Mouse (Mus musculus) lung, postnatal 36 days (tissue): ENCODE results near the gene Rgs6.

Experiments used
- DNase-seq: peaks from one replicate; pipeline ENCODE4 v3.0.0; 2022; ENCODE audit warnings: mixed read lengths

The Rgs6 gene

DNA sequence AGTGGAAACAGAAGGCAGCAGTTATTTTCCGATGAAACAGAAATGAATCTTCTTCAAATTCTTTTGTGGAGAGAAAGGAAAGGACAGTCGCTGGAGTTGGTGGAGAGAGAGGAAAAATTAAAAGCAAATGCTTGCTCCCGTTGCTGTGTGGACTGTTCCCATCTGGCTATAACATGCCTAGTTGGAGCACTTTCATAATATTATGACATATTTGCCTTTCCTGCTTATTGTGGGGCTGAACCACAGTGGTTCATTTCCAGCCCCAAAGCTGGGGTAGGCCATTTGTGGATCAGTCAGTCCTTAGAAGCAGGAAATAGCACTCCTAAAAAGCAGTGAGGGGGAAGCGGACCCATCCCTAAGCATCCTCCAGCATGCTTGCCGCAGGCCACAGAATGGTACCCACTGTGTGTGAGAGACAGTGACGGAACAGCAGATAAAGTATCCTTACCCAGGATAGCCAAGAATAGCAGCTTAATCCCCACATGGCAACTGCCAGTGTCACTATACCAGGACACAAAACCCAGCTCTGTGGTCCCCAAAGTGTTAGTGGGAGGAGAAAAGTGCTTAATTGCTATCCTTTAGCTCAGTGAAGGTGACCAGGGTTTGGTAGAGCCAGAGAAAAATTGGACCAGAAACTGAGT lies 456.0 kb downstream of the Rgs6 start:
- no peak for DNase-seq

DNA sequence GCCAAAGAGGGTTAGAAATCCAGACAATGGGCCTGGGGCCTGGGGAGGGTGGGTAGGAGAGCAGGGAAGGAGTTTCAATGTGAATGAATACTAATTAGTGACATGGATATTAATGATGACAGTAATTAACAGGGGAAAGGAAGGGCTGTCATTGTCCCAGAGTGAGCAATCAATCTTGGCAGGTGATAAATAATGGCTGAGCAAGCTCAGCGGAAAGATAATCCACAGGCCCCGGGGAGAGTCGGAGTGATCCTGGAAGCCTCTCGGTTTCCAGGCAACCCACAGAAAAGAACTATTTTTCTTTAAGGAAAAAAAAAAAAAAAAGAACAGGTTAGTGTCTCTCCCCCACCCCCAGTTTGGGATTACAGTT lies 456.5 kb downstream of the Rgs6 start:
- no peak for DNase-seq

DNA sequence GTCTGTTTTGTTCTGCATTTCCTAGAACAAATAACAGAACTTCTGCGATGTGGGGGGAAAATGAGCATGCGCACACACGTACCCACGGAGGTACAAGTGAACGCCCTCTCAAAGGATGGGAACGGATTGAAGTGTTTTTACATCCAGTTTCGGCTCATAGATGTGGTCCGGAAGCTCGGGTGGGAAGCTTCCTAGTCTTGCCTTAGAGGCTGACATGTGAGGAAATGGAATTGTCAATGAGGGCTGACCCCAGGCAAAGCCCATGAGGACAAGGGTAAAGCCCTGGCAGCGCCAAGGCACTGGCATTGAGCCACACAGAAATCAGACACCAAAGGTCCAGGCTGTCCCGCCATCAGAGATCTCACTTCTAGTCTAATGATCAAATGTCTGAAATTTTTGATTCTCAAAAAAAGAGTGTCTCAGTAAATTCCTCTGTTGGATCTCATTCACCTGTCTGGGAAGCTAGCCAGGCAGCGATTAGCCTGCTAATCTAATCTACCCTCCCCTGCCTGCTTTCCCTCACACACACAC lies 457.0 kb downstream of the Rgs6 start:
- DNase-seq = peak; percentile 4

DNA sequence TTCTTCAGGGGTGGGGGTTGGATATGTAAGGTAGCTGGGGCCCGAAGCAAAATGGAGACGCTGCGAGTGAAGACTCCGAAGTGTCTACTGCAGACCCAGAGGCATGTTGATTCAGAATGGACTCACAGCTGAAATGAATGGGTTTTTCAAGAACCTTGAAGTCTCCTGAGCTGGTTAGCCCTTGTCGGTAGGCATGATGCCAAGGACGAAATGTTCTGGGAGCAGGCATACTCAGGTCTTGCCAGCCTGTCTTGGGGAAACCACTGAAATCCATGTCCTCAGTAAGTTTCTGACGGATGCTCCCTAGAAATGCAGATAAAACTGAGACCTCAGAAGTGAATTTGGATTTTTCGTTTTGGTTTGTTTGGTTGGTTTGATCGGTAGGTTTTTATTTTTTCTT lies 458.6 kb downstream of the Rgs6 start:
- DNase-seq = peak; percentile 38

DNA sequence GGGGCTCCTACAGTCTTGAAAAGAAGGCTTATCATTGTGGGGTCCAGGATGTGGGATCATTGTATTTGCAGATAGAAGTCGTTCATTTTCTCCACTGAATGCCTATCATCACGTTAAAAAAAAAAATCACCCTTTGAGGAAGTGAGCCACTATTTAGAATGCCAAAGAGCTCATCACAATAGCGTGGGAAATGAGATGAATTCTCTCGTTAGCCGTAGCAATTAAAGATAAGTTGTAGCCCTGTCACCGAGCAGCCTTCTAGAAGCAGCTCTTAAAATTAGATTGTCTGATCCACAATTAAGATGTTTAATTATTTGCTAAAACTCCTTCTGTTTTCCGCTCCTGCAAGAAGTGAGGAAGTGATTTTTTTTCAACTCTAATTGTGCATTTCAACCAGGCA lies 459.6 kb downstream of the Rgs6 start:
- no peak for DNase-seq

DNA sequence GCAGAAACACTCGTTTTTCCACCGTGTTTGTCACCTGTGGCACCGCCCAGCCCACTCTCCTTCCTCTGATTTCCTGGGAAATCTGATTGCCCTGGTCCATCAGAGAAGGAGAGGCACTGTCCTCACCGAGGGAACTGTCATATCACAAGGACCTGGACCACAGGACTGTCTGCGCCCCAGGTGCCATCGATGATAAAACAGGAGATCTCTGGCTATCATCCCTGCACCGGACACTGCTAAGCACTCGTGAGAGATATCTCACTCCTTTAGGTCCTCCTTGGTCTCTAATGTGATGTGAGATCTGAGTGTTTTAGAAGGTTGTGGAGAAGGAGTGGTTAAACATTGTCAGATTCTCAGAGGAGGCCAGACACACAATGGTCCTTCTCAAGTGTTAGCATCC lies 462.4 kb downstream of the Rgs6 start:
- DNase-seq = no peak

DNA sequence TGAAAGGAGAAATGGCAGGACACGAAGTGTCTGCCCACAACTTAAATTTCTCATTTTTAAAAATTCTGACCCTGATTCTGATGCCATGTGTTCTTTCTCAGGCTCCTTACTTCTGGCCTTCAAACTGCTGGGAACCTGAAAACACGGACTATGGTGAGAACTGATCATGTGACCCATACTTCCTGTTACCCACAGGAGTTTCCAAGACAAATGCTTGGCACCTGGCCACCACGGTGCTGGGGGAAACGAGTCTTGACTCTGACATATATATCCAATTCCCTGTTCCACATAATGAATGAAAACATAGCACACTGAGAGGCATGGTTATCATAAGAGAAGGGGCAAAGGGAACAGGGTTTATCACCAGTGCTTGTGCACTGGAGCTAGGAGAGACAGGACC lies 464.3 kb downstream of the Rgs6 start:
- no peak for DNase-seq

DNA sequence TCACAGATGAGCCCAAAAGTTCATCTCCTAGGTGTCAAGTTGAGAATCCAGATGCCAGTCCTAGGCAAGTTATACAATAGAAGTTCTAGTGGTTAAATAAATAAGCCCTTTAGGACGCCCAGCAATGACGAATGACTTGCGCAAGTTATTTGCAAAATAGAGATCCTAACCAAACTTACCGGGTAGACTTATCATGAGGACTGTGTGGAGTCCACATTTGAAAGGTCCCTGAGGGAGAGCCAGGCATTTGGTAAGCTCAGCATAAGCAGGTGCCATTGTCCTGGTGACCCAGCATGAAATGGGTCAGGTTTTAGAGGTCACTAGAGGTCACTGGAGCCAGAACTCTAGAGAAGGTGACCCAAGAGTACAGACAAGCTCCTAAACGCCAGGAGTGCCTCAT lies 467.6 kb downstream of the Rgs6 start:
- no peak for DNase-seq

DNA sequence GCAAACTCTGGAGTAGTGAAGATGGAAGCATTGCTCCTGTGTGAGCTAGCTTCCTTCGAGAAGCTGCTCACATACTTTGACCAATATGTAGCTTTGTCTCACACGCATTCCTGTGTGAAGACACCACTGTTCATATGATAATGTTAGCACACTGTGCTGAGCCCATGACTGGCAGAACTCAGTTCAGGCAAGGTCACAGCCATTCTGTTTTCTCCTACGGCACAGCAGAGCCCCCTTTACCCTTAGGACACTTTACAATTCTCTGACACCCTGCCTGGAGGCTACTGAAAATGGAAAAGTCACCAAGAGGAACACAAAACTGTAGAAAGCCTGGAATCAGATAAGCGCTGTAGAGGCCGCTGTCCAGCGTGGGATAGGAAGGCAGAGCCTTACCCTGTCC lies 478.3 kb downstream of the Rgs6 start:
- DNase-seq = no peak

DNA sequence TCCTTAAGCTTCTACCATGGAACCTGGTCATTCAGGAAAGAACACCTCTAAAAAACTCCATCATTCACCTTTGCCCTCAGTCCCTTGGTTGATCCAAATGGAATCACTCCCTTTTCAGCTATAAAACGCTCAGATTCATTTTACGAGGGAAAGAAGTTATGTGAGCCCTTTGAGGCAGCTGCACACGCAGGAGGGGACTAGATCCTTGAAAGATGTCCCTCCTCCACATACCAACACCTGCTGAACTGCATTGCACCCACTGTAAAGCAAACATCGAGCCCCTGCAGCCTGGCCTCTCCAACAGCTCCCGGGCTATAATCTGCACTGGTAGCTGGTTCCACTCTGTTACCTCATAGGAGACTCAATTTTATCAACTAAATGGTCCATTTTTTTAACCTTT lies 482.8 kb downstream of the Rgs6 start:
- DNase-seq = no peak

DNA sequence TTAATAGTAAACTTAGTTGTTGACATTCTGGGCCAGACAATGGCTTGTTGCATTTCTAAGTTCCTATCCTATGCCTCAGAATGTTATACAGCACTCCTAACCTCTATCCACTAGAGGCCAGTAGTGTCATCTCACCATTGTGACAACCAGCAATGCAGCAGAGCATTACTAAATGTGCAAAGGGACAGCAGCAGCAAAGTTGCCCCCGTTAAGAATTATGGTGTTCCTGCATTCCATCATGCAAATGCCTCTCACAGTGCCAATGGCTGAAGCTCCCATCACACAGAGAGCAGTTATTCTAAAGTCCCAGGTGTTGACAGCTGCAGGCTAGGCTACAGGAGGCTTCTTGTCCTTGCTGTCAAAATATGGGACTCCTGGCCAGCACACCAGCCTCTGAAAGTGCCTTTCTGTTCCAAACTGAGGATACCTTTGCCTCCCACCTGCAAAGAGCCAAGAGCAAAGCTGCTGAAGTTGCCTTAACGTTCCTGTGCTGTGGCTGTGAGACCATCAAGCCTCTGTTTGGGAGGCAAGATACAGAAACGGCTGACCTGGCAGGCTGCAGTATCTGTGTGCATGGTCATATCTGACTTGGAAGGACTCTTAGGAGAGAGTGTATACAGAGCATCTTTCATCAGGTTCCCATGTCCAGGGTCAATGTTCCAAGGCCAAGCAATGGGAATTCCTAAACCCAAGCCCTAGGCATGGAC lies 484.2 kb downstream of the Rgs6 start:
- DNase-seq = peak; percentile 26

DNA sequence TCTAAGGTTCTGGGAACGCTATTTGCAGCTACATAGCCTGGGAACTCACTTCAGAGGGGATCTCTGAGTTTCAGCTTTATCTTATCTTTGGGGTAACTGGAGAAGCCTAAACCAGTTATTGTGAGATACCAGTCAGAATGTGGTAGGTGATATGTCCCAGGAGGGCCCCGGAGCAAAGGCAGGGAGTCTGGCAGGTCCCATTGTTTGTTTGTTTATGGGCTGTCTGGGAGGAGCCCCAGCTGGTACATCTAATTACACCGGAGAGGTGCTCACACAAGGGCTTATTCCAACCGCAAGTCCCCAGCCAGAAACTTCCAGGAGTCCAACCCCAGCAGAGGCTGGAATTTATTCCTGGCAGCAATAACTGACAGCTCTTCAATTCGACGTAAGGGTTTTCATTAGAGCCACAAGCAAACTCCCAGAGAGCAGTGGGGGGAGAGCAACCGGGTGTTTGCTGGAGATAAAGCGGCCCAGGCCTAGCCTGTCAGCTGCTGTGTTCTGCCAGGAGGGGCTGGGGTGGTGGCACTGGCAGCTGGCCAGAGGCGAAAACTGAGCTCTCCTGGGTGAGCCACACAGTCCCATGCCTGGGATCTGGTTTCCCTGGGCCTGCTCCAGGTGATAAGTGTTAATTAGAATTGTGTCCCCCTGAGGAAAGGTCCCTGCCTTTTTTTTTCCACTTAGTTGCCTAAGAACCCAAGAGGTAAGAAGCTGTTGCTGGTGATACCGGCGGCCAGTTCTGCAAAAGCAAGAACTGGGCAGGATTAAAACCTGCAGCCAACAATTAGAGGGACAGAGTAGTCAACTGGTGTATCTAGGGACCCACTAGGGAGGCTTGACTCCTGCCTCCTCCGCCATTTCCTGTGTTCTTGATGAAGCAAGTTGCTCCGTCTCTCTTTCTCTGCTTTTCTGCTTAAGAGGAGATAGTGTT lies 485.1 kb downstream of the Rgs6 start:
- DNase-seq = peak; percentile 57

DNA sequence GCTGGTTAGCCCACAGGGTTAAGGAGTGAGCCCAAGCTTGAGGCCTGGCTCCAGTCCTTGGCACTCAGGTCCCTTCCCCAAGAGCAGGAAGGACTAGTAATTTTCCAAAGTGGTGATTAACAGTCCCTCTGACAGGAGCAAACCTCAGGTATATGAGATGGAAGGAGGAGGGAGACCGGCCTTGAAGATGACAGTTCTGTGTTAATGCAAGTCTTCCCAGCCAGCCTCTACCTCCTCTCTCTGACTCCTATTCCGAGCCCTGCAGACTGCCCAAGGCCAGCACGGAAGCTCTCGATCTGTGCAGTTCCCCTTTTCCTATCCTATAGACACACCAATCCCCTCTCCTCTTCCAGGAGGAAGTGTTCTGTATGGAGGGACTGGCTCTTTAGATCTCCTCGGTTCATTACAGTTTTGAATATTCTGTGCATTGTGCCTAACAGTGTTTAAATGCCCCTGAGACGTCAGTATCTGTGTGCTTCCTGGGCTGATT lies 485.8 kb downstream of the Rgs6 start:
- DNase-seq = no peak

DNA sequence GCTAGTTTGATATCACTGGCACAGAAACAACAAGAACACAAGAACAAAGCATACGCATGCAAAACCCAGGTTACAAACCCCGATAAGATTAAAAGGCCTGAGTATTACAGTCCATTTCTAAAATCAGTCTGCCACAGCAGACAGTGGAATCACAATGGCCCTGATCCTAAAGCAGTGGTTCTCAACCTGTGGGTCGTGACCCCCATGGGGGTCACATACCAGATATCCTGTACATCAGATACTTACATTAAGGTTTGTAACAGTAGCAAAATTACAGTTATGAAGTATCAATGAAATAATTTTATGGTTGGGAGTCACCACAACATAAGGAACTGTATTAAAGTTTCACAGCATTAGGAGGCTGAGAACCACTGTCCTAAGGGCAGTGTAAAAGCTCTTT lies 488.1 kb downstream of the Rgs6 start:
- no peak for DNase-seq

DNA sequence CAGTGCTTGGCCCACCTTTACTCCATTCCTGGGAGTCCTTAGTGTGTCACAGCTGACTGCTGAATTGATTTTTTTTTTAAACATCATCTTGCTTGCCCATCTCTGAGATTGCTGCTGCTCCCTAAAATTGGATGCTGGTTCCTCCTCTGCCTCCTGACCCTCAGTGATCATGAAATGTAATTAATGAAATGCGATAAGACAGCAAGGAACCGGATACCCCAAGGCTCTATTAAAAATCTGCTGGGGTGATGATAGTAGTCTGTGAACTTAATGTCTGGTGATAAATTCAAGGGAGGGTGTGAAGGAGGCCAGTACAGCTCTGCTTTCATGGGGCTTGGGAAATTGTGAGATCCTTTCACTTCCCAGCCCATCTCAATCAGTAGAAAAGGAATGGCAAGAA lies 489.4 kb downstream of the Rgs6 start:
- no peak for DNase-seq

DNA sequence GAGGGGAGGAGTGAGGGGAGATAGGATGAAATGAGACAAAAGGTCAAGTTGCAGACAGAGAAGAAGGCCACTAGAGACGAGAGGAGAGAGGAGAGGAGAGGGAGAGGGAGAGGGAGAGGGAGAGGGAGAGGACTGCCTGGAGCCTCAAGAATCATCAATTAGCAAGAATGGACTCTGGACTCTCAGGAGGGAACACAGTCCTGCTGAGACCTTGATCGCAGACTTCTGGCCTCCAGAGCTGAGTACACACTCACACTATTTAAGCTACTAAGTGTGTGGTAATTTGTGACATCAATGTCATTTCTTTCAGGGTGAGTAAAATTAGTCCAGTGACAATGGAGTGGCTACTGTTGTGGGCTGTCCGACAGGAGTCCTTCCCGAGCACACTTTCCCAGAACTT lies 495.3 kb downstream of the Rgs6 start:
- no peak for DNase-seq

DNA sequence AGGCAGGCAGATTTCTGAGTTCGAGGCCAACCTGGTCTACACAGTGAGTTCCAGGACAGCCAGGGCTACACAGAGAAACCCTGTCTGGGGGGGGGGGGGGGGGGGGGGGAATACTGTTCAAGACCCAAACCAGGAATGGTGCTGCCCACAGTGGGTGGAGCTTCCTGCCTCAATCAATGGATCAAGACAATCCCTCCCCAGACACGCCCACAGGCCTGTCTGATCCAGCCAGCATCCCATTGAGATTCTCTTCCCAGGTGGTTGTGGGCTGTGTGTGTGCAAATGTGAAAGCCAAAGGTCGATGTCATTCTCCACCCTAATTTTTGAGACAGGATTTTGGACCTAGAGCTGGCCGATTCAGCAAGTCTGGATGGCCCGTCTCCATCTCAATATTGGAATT lies 496.5 kb downstream of the Rgs6 start:
- DNase-seq = no peak

DNA sequence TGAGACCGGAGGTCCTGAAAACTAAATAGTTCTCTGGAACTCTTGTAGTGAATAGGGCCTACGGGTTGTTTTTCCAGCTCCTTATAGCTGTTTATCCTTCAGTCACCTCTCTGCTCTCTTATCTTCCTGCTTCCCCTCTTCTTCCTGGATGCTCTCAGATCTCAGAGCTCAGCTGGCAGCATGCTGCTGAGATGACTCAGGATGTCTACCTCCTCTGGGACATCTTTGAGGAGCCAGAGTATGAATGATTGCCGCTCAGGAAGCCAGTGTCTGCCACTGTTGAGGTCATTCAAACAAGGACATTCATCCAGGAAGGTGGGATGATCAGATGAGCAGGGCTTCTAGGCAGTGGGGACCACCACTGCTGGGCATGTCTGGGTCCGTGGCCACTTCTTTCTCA lies 498.9 kb downstream of the Rgs6 start:
- DNase-seq = peak; percentile 9

DNA sequence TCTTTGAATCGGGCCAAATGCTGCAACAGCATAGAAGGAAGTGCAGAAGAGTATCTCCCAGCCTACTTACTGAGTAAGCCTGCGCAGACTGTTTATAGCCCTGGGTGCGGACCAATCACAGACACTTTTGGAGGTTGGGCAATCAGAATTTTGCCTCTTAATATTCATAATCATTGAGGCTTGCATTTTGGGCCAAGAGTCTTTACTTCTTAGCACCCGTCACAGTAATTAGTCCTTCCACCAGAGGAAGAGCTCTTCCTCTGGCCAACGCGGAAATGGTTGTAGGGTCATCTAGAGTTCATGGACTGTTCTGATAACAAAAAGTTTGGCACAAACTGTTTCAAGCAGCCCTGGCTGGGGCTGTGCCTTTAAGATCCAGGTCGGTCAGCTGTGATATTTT lies 499.5 kb downstream of the Rgs6 start:
- DNase-seq = peak; percentile 21

DNA sequence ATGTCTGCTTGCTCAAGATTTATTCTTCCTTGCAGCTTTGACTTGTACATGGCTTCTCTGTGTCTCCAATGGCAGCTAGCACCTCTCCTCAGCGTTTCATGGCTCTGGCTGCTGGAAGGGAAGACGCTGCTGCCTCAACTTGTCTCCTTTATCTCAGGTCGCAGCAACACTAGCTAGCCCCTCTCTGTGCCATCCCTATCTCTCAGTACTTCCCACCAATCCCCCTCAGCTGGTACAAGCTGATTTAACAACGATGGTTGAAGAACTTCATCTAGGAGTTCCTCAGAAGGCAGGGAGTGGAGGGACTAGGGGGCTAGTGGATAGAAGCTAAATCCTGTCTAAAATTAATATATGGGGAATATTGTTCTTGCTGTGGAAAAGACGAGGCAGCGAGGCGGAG lies 503.9 kb downstream of the Rgs6 start:
- no peak for DNase-seq

DNA sequence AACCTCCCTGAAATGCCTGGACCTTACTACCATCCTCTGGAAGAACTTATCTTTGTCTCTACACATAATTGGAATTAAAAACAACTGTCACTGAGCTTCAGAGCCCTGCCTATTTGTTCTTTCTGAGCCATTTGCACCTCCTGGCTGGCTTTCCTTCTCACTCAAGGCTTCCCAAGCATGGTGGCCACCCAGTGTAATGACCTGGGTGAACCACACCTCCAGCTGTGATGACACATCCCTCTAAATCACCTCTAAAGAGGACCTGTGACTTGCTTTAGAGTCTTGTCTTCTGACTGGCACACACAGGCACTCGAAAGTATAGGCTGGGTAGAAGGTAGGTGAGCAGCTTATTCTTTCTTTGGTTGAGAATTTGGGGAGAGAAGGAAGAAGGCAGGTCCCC lies 509.7 kb downstream of the Rgs6 start:
- DNase-seq = no peak

DNA sequence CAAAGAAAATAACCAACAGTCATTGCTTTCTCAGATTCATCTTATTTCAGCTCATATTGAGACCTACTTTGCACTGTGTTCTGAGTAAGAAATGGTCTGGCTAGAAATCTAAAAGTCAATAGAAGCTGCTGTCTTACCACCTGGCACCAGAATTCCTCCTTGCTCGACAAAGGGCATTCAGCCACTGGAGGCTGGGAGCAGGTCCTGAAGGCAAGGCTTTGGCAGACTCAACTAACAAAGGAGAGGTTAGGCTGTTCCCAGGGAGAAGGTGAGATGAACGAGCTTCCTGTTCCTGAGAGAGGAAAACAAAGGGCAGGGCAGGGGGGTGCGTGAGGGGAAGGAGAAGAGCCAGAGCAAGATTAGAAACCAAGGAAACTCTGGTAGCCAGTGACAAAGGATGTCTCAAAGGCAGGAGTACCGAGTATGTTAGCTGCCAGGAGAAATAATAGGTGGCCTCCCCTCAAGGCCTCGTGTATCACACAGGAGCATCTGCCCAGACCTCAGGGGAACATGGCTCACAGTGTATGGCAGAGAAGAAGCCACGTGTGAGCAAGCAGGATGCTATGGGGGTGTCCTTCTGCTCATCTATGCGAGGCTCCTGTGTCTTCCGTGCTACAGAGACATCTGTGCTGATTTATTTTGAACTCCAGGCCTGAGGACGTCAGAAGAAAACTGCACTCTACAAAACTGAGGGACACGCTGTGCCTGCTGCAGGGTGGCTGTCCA lies 510.7 kb downstream of the Rgs6 start:
- no peak for DNase-seq

DNA sequence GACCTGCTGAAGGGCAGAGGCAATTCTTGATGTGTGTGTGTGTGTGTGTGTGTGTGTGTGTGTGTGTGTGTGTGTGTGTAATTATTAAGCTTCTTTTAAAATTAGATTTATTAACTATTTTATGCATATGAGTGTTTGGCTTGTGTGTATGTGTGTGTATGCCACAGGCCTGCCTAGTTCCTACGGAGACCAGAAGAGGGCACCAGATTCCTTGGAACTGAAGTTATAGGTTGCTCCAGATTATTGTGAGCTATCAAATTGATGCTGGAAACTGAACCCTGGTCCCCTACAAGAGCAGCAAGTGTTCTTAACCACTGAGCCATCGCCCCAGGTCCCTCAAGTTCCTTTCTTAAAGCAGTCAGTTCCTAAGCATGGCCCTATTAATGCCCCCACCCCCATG lies 511.8 kb downstream of the Rgs6 start:
- no peak for DNase-seq
